Mouse (Mus musculus) heart, embryonic 16.5 days (tissue): ENCODE measurements at regions not wholly inside any gene's neighbourhood (a gene's known extent, or its start where the extent isn't known, plus 50 kb on each side); places are given as distances from the start of the nearest gene placed in this dataset.
A peak's percentile ranks its signal among the peaks of the same experiment; 100 is the strongest.

ENCODE experiments used
- ATAC-seq: fragments of 200-750 bp; cut with Nextera tagmentation; replicated peaks from 2 replicates; pipeline ENCODE4 v1.8.0; 2017; ENCODE audit warnings: moderate number of reproducible peaks; ENCODE audit not compliant: insufficient read depth, low FRiP score; ENCODE audit errors: extremely low read depth
- H3K27ac ChIP-seq: fragments of 300-500 bp; sonication (generic); 2 replicates; pipeline ENCODE4 v1.5.1; 2014; ENCODE audit warnings: mild to moderate bottlenecking, low read length, control low read depth, moderate library complexity
- H3K27me3 ChIP-seq: fragments of 300-500 bp; sonication (generic); 2 replicates; pipeline ENCODE4 v1.6.1; 2014; ENCODE audit warnings: low read length, mixed read lengths; ENCODE audit not compliant: control insufficient read depth, insufficient read depth
- H3K36me3 ChIP-seq: fragments of 300-500 bp; sonication (generic); 2 replicates; pipeline ENCODE4 v1.6.1; 2014; ENCODE audit not compliant: control insufficient read depth, insufficient read depth
- H3K4me1 ChIP-seq: fragments of 300-500 bp; sonication (generic); 2 replicates; pipeline ENCODE4 v1.6.1; 2014; ENCODE audit warnings: low read length, mixed read lengths; ENCODE audit not compliant: control insufficient read depth, insufficient read depth
- H3K4me2 ChIP-seq: fragments of 300-500 bp; sonication (generic); 2 replicates; pipeline ENCODE4 v1.6.1; 2014; ENCODE audit warnings: low read depth, mild to moderate bottlenecking, control low read depth, low read length
- H3K4me3 ChIP-seq: fragments of 300-500 bp; sonication (generic); 2 replicates; pipeline ENCODE4 v1.5.1; 2014; ENCODE audit warnings: mild to moderate bottlenecking, control low read depth, low read length
- H3K9ac ChIP-seq: fragments of 300-500 bp; sonication (generic); 2 replicates; pipeline ENCODE4 v1.6.1; 2014; ENCODE audit warnings: low read length, control low read depth
- H3K9me3 ChIP-seq: fragments of 300-500 bp; sonication (generic); replicated peaks from 2 replicates; pipeline ENCODE4 v1.6.1; 2016; ENCODE audit warnings: low read length; ENCODE audit not compliant: control insufficient read depth
- WGBS: fragments of 180-500 bp; shearing (Covaris S2); extraction: QIAGEN DNeasy Blood & Tissue Kit; methylation state at CpG from one replicate; pipeline ENCODE4 v1.1.7; 2014; 5-methylcytosine and 5-hydroxymethylcytosine counted together

DNA sequence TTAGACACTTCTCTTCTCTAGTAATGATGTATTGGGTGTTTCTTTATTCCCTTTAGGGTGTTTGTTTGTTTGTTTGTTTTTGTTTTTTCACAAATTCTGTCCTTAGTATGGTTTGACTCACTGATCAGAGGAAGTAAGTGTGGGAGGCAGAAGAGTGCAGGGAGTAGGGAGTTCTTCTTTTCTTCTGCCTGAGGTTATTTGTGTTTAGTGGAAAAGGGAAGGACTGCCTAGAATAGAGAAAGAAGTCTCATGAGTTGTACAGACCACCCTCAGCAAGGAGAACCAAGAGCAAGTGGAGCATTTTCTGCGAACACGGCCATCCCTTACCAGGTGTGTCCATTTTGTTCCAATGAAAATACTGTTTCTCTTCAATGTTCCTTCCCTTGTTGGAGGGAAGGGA lies 253.9 kb downstream of the Ptprc start:
- Histone ChIP-seq H3K4me3 (no peak overlapping the region), H3K36me3 (peaks cover 8% of the 10 kb centered on the region), H3K4me1 (peaks cover 7% of the 10 kb centered on the region), H3K27ac (no peak overlapping the region), H3K27me3 (no peaks in the 10 kb centered on the region), H3K9me3 (no peaks in the 10 kb centered on the region), H3K4me2 (no peak overlapping the region), H3K9ac (no peak overlapping the region)
- 74% methylated on average over 2 of the region's 2 CpGs for WGBS
- ATAC-seq, result no peak

- WGBS, result 71% methylated on average over 6 of the region's 6 CpGs
- ATAC-seq, result no peak
- Histone ChIP-seq H3K36me3 (peaks cover 8% of the 10 kb centered on the region), H3K9ac (no peak overlapping the region), H3K27me3 (no peaks in the 10 kb centered on the region), H3K9me3 (no peaks in the 10 kb centered on the region), H3K27ac (no peak overlapping the region), H3K4me1 (peaks cover 3% of the 10 kb centered on the region; the same call in 1 of the 2 replicates), H3K4me3 (no peak overlapping the region), H3K4me2 (no peak overlapping the region)
Measured at GRCm38 (mm10) chr1:137919739-137920563, 255.6 kb downstream of the Ptprc start.

DNA sequence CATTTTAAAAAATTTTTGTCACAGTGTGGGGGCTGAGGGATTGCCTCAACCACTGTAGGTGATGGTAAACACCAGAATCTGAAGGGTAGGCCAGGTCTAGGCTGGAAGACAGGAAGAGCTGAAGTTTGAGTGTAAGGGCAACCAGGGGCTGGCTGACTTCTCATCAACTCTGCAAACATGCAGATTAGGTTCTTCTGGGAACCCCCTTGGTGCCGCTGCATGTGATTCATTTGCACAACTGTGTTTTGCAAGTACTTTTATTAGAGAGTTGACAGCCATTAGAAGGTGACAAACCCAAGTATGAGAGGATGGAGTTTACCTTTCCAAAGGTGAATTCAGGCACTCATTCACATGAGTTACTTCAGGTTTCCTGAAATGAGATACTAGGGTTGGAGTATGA lies 258.1 kb downstream of the Ptprc start:
- no peak overlapping the region for H3K4me2 ChIP-seq
- no peak overlapping the region for H3K27ac ChIP-seq
- no peak for ATAC-seq
- peaks cover 4% of the 10 kb centered on the region for H3K36me3 ChIP-seq
- no peaks in the 10 kb centered on the region for H3K4me1 ChIP-seq
- H3K27me3 ChIP-seq, result no peaks in the 10 kb centered on the region
- H3K9me3 ChIP-seq, result no peaks in the 10 kb centered on the region
- no peak overlapping the region for H3K9ac ChIP-seq
- WGBS, result 74% methylated on average over 1 of the region's 1 CpGs
- H3K4me3 ChIP-seq, result no peak overlapping the region

GRCm38 (mm10) chr1:137906883-137907282 lies 268.6 kb downstream of the Ptprc start:
- Histone ChIP-seq H3K4me3 (no peak overlapping the region), H3K27me3 (no peaks in the 10 kb centered on the region), H3K4me1 (peaks cover 22% of the 10 kb centered on the region), H3K36me3 (peaks cover 3% of the 10 kb centered on the region), H3K9me3 (no peaks in the 10 kb centered on the region), H3K9ac (no peak overlapping the region), H3K27ac (no peak overlapping the region), H3K4me2 (no peak overlapping the region)
- no peak for ATAC-seq
- WGBS, result 67% methylated on average over 5 of the region's 5 CpGs

DNA sequence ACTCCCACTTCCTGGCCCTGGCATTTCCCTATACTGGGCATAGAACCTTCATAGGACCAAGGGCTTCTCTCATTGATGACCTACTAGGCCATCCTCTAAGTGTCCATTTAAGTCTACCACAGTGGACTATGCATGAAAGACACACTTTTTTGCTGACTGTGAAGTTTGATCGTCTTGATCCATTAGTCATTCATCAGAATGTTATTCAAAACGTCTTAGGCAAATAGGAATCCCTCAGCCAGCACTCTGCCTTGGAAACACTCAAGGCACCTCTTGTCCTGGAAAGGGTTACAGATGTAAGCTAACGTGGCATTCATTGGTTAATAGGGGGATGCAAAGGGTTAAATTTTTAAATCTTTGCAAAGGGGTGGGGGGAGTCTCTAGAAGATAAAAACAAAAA lies 269.0 kb downstream of the Ptprc start:
- no peak for ATAC-seq
- H3K9ac ChIP-seq, result no peak overlapping the region
- 56% methylated on average over 3 of the region's 3 CpGs for WGBS
- no peak overlapping the region for H3K27ac ChIP-seq
- no peaks in the 10 kb centered on the region for H3K9me3 ChIP-seq
- H3K36me3 ChIP-seq, result peaks cover 3% of the 10 kb centered on the region
- peaks cover 22% of the 10 kb centered on the region for H3K4me1 ChIP-seq
- no peak overlapping the region for H3K4me3 ChIP-seq
- H3K4me2 ChIP-seq, result no peak overlapping the region
- no peaks in the 10 kb centered on the region for H3K27me3 ChIP-seq

- no peak overlapping the region for H3K9ac ChIP-seq
- no peak for ATAC-seq
- no peaks in the 10 kb centered on the region for H3K9me3 ChIP-seq
- H3K4me1 ChIP-seq, result peaks cover 22% of the 10 kb centered on the region
- no peaks in the 10 kb centered on the region for H3K27me3 ChIP-seq
- no peaks in the 10 kb centered on the region for H3K36me3 ChIP-seq
- no peak overlapping the region for H3K4me2 ChIP-seq
- WGBS, result 44% methylated on average over 5 of the region's 5 CpGs
- H3K27ac ChIP-seq, result 0 out of 2 replicates have a peak overlapping the region, but pooled peaks have one; percentile 21
- H3K4me3 ChIP-seq, result no peak overlapping the region
Measured at GRCm38 (mm10) chr1:137905566-137905965, 269.9 kb downstream of the Ptprc start.

- H3K36me3 ChIP-seq, result no peaks in the 10 kb centered on the region
- peaks cover 19% of the 10 kb centered on the region for H3K4me1 ChIP-seq
- H3K27me3 ChIP-seq, result no peaks in the 10 kb centered on the region
- H3K27ac ChIP-seq, result no peak overlapping the region
- H3K4me3 ChIP-seq, result no peak overlapping the region
- no peak overlapping the region for H3K9ac ChIP-seq
- no peak overlapping the region for H3K4me2 ChIP-seq
- ATAC-seq, result no peak
- WGBS, result 57% methylated on average over 4 of the region's 4 CpGs
- no peaks in the 10 kb centered on the region for H3K9me3 ChIP-seq
Measured at GRCm38 (mm10) chr1:137903351-137903750, 272.2 kb downstream of the Ptprc start.

- Histone ChIP-seq H3K4me3 (no peak overlapping the region), H3K27me3 (no peaks in the 10 kb centered on the region), H3K27ac (no peak overlapping the region), H3K4me2 (peak overlapping the region; percentile 1; the same call in 1 of the 2 replicates), H3K36me3 (no peaks in the 10 kb centered on the region), H3K4me1 (peaks cover 22% of the 10 kb centered on the region), H3K9me3 (no peaks in the 10 kb centered on the region), H3K9ac (no peak overlapping the region; the same call in 1 of the 2 replicates)
- 56% methylated on average over 6 of the region's 6 CpGs for WGBS
- no peak for ATAC-seq
Measured at GRCm38 (mm10) chr1:137902859-137903258, 272.6 kb downstream of the Ptprc start.

DNA sequence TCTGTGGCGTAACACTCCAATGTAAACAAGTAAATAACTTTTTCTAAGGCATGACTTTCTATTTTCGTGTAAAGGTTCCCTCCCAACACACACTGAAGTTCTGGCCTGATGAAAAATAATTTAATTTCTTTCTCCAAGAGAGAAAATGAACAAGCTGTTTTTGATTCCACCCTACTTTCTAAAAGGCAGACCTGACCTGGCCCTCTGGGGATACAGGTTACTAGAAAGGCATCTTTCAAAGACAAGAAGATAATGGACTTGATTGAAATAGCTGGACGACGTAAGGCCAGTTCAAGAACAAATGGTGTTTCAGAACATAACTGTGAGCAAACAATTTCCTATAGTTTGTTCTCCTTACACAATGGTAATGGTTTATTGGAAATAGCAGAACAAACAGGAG lies 273.5 kb downstream of the Ptprc start:
- no peak overlapping the region for H3K27ac ChIP-seq
- no peaks in the 10 kb centered on the region for H3K27me3 ChIP-seq
- peak overlapping the region; percentile 15; the same call in 1 of the 2 replicates for H3K4me3 ChIP-seq
- H3K4me2 ChIP-seq, result peak overlapping the region; percentile 48
- 64% methylated on average over 4 of the region's 4 CpGs for WGBS
- no peaks in the 10 kb centered on the region for H3K9me3 ChIP-seq
- no peak for ATAC-seq
- H3K9ac ChIP-seq, result peak overlapping the region; percentile 33; the same call in 1 of the 2 replicates
- peaks cover 22% of the 10 kb centered on the region for H3K4me1 ChIP-seq
- H3K36me3 ChIP-seq, result no peaks in the 10 kb centered on the region
